Mouse (Mus musculus) C2C12 (cell line): Measurements from ENCODE around the gene Gm37419. TPM values are rescaled to one million over a fixed set of nuclear protein-coding genes. Genes with fewer than 3 reads are reported as not detected.
A peak's percentile ranks its signal among the peaks of the same experiment; 100 is the strongest.

ENCODE experiments used
- H3K27me3 ChIP-seq: one replicate; pipeline ENCODE4 v1.6.1; 2011; ENCODE audit not compliant: control insufficient read depth, insufficient read depth, insufficient read length
- H3K36me3 ChIP-seq: one replicate; pipeline ENCODE4 v1.6.1; 2011; ENCODE audit not compliant: control insufficient read depth, insufficient read depth
- H3K4me3 ChIP-seq: one replicate; pipeline ENCODE4 v1.5.1; 2011; ENCODE audit warnings: mild to moderate bottlenecking, control low read depth; ENCODE audit not compliant: poor library complexity, insufficient read depth, severe bottlenecking
- H3K79me2 ChIP-seq: one replicate; pipeline ENCODE4 v1.6.1; 2011; ENCODE audit not compliant: control insufficient read depth, insufficient read depth
- H3K79me3 ChIP-seq: one replicate; pipeline ENCODE4 v1.6.1; 2011; ENCODE audit warnings: low read depth, control low read depth
- H3ac ChIP-seq: one replicate; pipeline ENCODE3; 2011; ENCODE audit warnings: low read depth; ENCODE audit not compliant: control insufficient read depth, insufficient read length
- CEBPB ChIP-seq: IDR thresholded peaks from one replicate; pipeline ENCODE4 v1.6.1; 2011; ENCODE audit warnings: low read depth, mild to moderate bottlenecking, control low read depth, moderate library complexity
- CTCF ChIP-seq: IDR thresholded peaks from one replicate; pipeline ENCODE4 v1.5.1; 2011; ENCODE audit not compliant: control insufficient read depth, insufficient read depth, insufficient read length
- FOSL1 ChIP-seq: IDR thresholded peaks from one replicate; pipeline ENCODE4 v1.8.0; 2011; ENCODE audit warnings: mild to moderate bottlenecking, low read length; ENCODE audit not compliant: poor library complexity, insufficient read depth, severe bottlenecking
- MAX ChIP-seq: IDR thresholded peaks from one replicate; pipeline ENCODE4 v1.6.1; 2011; ENCODE audit warnings: mild to moderate bottlenecking, control low read depth
- MYOD1 ChIP-seq: IDR thresholded peaks from one replicate; pipeline ENCODE4 v1.6.1; 2011; ENCODE audit warnings: low read depth; ENCODE audit not compliant: control insufficient read depth, insufficient read length
- MYOG ChIP-seq: IDR thresholded peaks from one replicate; pipeline ENCODE4 v1.6.1; 2011; ENCODE audit not compliant: control insufficient read depth, insufficient read length; ENCODE audit errors: extremely low read depth
- USF1 ChIP-seq: IDR thresholded peaks from one replicate; pipeline ENCODE4 v1.6.1; 2011; ENCODE audit warnings: low read depth, mild to moderate bottlenecking, control low read depth, moderate library complexity
- polyA plus RNA-seq: library from polyadenylated mRNA; unstranded; fragments of >200 nt; fragmentation: generic; extraction: Trizol; gene quantifications from one replicate; pipeline ENCODE4 v1.2.1, GENCODE M21; 2012; ENCODE audit warnings: missing spikeins

The Gm37419 gene
- polyA plus RNA-seq, 1 experiment = not detected

DNA sequence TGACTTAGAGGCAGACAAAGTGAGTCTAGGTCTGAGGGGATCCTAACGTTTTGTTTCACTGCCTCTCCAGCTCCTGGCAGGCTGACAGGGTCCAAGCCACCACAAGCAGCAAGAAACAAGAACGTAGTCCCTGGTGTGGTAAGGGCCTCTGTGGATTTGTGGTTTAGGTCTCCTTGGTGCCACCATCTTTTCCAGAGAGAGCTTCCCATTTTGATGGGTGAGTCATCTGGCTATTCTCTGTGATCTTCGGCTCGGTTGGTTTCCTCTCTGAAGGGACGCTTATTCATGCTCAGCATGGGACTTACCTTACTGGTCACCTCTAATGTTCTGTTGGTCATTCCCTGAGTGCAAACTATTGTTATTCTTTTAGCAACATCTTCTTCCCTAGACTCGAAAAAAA lies 28.0 kb downstream of the Gm37419 start:
- Histone ChIP-seq H3K4me3 (no peak overlapping the region), H3K79me3 (no peaks in the 10 kb centered on the region), H3K36me3 (no peaks in the 10 kb centered on the region), H3ac (no peak overlapping the region), H3K27me3 (no peaks in the 10 kb centered on the region), H3K79me2 (no peaks in the 10 kb centered on the region)
- peak; percentile 57 for TF ChIP-seq FOSL1
- TF ChIP-seq MYOD1 = no peak

DNA sequence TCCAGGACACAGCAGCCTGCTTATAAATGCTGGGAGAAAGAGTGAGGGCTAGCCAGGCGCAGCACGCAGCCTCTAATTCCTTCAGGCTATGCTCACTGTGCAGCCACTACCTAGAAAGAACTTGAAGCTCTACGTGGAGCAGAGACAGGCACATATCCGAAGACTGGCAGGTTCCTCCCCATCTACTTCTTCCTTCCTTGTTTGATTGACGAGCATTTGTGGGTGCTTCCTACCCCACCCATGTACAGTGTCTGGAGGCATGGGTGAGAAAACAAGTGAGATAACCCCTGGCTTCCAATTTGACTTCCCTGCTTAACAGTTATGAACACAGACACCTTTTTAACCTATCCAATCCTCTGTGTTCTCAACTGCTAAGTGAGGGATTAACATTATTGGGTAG lies 28.5 kb downstream of the Gm37419 start:
- H3K79me2 ChIP-seq = no peaks in the 10 kb centered on the region
- no peak for TF ChIP-seq FOSL1
- TF ChIP-seq MYOD1 = no peak
- no peak for TF ChIP-seq MYOG
- no peak for TF ChIP-seq CTCF
- TF ChIP-seq MAX = no peak
- TF ChIP-seq USF1 = no peak
- no peak for TF ChIP-seq CEBPB
- H3K36me3 ChIP-seq = no peaks in the 10 kb centered on the region
- H3K4me3 ChIP-seq = no peak overlapping the region
- H3K27me3 ChIP-seq = no peaks in the 10 kb centered on the region
- no peak overlapping the region for H3ac ChIP-seq
- H3K79me3 ChIP-seq = no peaks in the 10 kb centered on the region

DNA sequence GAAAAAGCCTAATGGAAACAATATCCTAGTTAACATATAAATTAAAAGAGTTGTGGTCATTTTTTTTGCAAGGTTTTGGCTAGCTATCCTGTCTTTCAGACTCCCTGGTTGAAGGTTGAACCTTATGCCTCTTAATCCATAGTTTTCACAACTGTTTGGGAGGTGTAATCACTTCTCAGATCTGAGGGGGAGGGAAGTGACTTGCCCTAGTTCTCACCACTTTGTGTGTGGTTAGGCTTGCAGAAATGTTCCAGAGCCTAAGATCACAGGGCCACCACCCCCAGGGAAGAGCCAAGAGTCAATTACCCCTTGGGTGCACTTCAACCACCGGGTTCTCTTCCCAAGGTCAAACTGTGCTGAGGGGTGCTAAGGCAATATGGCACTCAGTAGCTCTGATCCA lies 33.4 kb downstream of the Gm37419 start:
- H3K79me2 ChIP-seq = no peaks in the 10 kb centered on the region
- H3K79me3 ChIP-seq = no peaks in the 10 kb centered on the region
- no peak overlapping the region for H3K4me3 ChIP-seq
- TF ChIP-seq CEBPB (no peak), MYOG (no peak), MYOD1 (no peak), FOSL1 (no peak), CTCF (no peak), USF1 (no peak), MAX (no peak)
- no peak overlapping the region for H3ac ChIP-seq
- no peaks in the 10 kb centered on the region for H3K36me3 ChIP-seq
- H3K27me3 ChIP-seq = no peaks in the 10 kb centered on the region

DNA sequence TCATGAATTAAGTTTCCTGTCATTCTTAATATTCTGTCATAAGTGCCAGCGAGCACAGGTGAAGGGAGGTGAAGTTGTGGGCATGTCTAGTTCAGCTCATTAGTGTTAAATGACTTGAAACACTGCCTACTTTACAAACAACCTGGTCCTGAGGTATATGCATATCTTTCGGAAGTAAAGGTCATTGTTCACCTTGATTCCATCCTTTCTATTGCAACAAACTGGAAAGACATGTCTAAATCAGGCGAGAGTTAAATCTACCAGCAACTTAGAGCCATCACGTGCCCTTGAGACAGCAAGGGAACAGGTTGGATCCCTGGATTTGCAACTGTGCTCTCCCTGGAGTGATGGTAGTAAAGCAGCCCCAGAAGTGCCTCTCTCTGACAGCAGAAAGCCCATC lies 34.3 kb downstream of the Gm37419 start:
- Histone ChIP-seq H3K27me3 (no peaks in the 10 kb centered on the region), H3ac (no peak overlapping the region), H3K79me3 (no peaks in the 10 kb centered on the region), H3K79me2 (no peaks in the 10 kb centered on the region), H3K36me3 (no peaks in the 10 kb centered on the region), H3K4me3 (no peak overlapping the region)
- TF ChIP-seq MAX (no peak), CEBPB (no peak)

DNA sequence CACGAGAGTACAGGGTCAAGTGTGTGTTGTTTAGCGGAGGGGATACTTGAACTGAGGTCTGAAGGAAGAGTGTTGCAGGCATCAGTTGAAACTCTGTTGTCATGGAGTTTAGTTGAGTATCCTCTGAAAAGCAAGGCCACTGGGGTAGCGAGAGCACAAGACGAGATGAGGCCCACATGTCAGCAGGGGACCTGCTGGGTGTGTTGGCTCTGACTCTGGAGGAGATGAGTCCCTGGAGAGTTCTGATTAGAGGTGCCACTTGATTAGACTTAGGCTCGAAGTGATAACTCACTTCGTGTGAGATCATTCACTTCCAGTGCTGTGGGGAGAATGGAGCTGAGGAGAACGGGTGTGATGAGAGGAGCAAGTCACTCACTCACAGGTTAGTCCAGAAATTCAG lies 37.2 kb downstream of the Gm37419 start:
- no peak overlapping the region for H3K4me3 ChIP-seq
- TF ChIP-seq MYOD1 (no peak), MAX (no peak), CTCF (no peak), USF1 (no peak), MYOG (no peak), CEBPB (no peak), FOSL1 (no peak)
- no peak overlapping the region for H3ac ChIP-seq
- H3K27me3 ChIP-seq = no peaks in the 10 kb centered on the region
- no peaks in the 10 kb centered on the region for H3K79me3 ChIP-seq
- no peaks in the 10 kb centered on the region for H3K79me2 ChIP-seq
- no peaks in the 10 kb centered on the region for H3K36me3 ChIP-seq

DNA sequence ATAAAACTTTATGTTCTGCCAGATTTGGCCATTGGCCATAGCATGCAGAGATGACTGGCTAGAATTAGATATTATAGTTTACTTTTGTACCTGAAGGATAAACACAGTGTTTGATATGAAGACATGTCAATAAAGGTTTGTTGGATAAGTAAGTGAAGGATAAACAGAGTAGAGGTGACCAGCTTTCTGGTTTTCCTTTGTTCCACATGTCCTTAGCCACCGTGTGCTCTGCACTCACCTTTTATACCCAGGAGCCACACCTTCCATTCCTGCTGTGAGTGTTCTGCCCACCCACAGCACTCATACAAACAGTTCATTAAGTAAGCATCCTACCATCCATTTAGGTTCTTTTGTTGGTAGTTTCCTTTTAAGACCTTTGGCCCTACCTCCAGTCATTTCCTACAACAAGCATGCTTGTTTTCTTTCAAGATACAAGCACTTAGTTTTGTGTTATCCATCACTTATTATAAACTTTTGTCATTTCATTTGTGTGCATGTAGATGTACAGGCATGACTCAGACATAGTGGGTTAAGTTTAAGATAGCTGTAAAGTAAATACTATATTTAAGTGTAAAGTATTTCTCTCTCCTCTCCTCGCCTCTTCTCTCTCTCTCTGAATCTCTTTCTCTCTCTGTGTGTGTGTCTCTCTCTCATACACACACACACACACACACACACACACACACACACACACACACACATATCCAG lies 41.8 kb downstream of the Gm37419 start:
- H3ac ChIP-seq = no peak overlapping the region
- H3K4me3 ChIP-seq = no peak overlapping the region
- TF ChIP-seq MAX (no peak), MYOG (no peak), USF1 (no peak), CTCF (no peak), FOSL1 (no peak)
- no peaks in the 10 kb centered on the region for H3K36me3 ChIP-seq
- no peaks in the 10 kb centered on the region for H3K79me3 ChIP-seq
- H3K27me3 ChIP-seq = no peaks in the 10 kb centered on the region
- H3K79me2 ChIP-seq = no peaks in the 10 kb centered on the region
